Mouse (Mus musculus) gastrocnemius, postnatal 36 days (tissue): Measurements from ENCODE around the gene Klf11. TPM values are rescaled to one million over a fixed set of nuclear protein-coding genes. Genes with fewer than 3 reads are reported as not detected.

Experiments
- DNase-seq, 2 experiments: peaks; one replicate each; pipeline ENCODE4 v3.0.0; 2022
- intact Hi-C: fragments of 180-260 bp; cut with DNase I; formaldehyde crosslinking; loops from one replicate; pipeline ENCODE4 v1.15.1; 2025
- total RNA-seq, 2 experiments: library from RNA; stranded (reverse); gene quantifications; 2 replicates each; pipeline ENCODE4 v1.2.3; 2021

Klf11 gene
- total RNA-seq, 2 experiments from 2014 or later, result 7.8 to 8.6 TPM

GRCm38 (mm10) chr12:24650415-24651062 is 535 bp upstream of the Klf11 start:
- no peak for DNase-seq
- intact Hi-C loops, result no loop called here

GRCm38 (mm10) chr12:24651642-24652342 is 718 bp downstream of the Klf11 start:
- intact Hi-C loops, result no loop called here
- peak; percentile 97 to 98 for DNase-seq

- DNase-seq, result no peak
- intact Hi-C loops, result no loop called here
Measured at GRCm38 (mm10) chr12:24654065-24654862, 3.2 kb downstream of the Klf11 start.

GRCm38 (mm10) chr12:24656436-24656835 is 5.4 kb downstream of the Klf11 start:
- no peak for DNase-seq
- intact Hi-C loops, result no loop called here

- no peak for DNase-seq
- intact Hi-C loops, result no loop called here
Measured at GRCm38 (mm10) chr12:24658998-24659397, 7.9 kb downstream of the Klf11 start.

GRCm38 (mm10) chr12:24659923-24660322 is 8.8 kb downstream of the Klf11 start:
- intact Hi-C loops, result no loop called here
- no peak for DNase-seq

- DNase-seq, result no peak
- intact Hi-C loops, result no loop called here
Measured at GRCm38 (mm10) chr12:24661100-24661499, 10.0 kb downstream of the Klf11 start.

- DNase-seq, result no peak
- intact Hi-C loops, result no loop called here
Measured at GRCm38 (mm10) chr12:24662131-24662530, 11.1 kb downstream of the Klf11 start.

GRCm38 (mm10) chr12:24680096-24680491 is 29.0 kb downstream of the Klf11 start:
- intact Hi-C loops, result loop anchor here (5.0 kb wide), 1 partner anchor 73 kb away; no protein-coding TSS in a partner anchor
- DNase-seq, result peak; percentile 71 to 78

- DNase-seq, result peak in 1 of 2 experiments; percentile 26
- intact Hi-C loops, result loop anchor here (5.0 kb wide), 1 partner anchor 73 kb away; no protein-coding TSS in a partner anchor
Measured at GRCm38 (mm10) chr12:24680492-24681285, 29.6 kb downstream of the Klf11 start.

GRCm38 (mm10) chr12:24681286-24682023 is 30.4 kb downstream of the Klf11 start, which contains the start of gene Cys1:
Cys1 (minus strand) TSS chr12:24681813.
- intact Hi-C loops, result loop anchor here (5.0 kb wide), 1 partner anchor 74 kb away; no protein-coding TSS in a partner anchor
- peak; percentile 26 to 45 for DNase-seq

- intact Hi-C loops, result loop anchor here (5.0 kb wide), 1 partner anchor 75 kb away; no protein-coding TSS in a partner anchor
- peak in 1 of 2 experiments; percentile 42 for DNase-seq
Measured at GRCm38 (mm10) chr12:24682563-24682962, 31.5 kb downstream of the Klf11 start.

GRCm38 (mm10) chr12:24683461-24683860 is 32.4 kb downstream of the Klf11 start:
- intact Hi-C loops, result loop anchor here (5.0 kb wide), 1 partner anchor 76 kb away; no protein-coding TSS in a partner anchor
- no peak for DNase-seq

- intact Hi-C loops, result no loop called here
- DNase-seq, result no peak
Measured at GRCm38 (mm10) chr12:24686038-24686695, 35.1 kb downstream of the Klf11 start.

- no peak for DNase-seq
- intact Hi-C loops, result no loop called here
Measured at GRCm38 (mm10) chr12:24686696-24687346, 35.7 kb downstream of the Klf11 start.

GRCm38 (mm10) chr12:24690351-24690750 is 39.3 kb downstream of the Klf11 start:
- no peak for DNase-seq
- intact Hi-C loops, result no loop called here

GRCm38 (mm10) chr12:24696500-24697483 is 45.7 kb downstream of the Klf11 start:
- peak; percentile 74 to 76 for DNase-seq
- intact Hi-C loops, result loop anchor here (1.0 to 5.0 kb wide), 3 partner anchors 22 to 229 kb away; no protein-coding TSS in a partner anchor
